Mouse (Mus musculus) spleen, postnatal 4 days (tissue): ENCODE data around the gene Rgl3.

Source experiments
- DNase-seq, 2 experiments: peaks; one replicate each; pipeline ENCODE4 v3.0.0; 2022; ENCODE audit warnings: low spot score in 2 of 2

The Rgl3 gene

GRCm38 (mm10) chr9:21989230-21990110 is at the start of gene Rgl3:
Gene Rgl3 (minus strand): TSS chr9:21989446.
- no peak for DNase-seq

- DNase-seq, result no peak
These were observed 48.6 kb upstream of the Rgl3 start for GRCm38 (mm10) chr9:22037826-22038225.

DNA sequence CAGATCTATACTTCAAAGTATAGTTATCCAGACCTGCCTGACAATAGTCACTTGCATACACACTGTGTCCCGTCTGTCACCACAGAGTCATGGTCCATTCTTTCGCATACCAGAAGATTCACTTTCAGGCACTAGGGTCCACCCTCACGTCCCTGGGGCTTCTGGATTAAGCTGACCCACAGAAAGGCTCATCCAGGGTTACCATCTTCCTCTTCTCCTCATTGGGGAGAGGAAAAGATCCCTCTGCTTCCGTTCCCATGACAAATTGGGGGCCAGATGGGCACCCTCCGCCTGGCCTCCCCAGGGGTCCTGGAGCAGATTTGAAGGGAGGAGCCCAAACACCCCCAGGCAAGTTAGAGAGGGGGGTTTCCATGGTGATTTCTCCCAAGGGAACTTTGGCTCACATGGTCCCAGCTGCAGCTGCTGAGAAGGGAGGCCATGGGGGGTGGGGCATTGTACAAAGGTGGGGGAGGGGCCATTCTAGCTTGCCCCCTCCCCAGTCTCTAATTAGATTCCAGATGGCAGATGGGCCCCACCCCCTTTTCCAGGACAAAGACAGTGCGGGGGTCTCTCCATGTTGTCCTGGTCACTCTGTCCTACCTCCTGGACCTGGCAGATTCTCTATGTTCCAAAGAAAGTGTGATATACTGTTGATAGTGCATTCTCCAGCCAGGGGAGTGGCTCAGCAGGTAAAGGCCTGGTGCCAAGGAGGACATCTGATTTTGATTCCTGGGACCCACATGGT is 46.2 kb upstream of the Rgl3 start:
- DNase-seq, result no peak

- DNase-seq, result no peak
These were observed 41.1 kb upstream of the Rgl3 start for GRCm38 (mm10) chr9:22030386-22030785.

DNA sequence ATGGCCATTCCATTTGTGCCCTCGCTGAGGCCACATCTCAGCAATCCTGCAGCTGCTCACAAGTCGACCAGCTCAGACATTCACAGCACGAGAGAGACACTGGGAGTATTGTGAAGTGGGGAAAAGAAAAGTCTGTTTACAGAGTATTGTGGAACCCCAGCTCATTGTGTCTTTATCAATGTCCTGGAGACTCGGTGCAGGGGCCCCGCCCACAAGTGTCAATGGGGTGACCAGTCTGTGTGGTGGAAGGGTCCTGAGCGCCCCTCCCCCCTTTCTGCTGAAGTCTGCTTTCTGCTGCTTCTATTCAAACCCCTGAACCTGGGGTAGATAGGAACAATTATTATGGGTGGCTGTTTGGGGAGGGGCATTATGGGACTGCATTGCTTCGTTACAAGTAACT is 39.2 kb upstream of the Rgl3 start:
- DNase-seq, result no peak

DNA sequence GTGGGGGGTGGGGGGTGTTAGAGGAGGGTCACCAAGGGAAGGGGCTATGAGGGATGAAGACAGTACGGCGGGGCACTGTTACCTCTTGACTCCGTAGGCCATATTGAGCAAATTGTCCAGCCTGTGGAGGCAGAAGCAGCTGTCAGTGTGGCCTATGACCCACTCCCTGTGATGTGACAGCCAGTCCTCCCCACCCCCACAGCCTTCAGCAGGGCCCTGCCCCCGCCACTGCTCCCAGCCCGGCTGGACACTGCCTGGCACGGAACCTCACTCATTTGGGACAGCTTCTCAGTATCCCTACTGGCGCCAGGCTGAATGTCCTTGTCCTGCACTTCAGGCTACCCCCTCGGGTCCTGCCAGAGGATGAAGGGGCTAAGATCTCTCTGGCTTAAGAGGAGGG is 35.3 kb upstream of the Rgl3 start:
- no peak for DNase-seq

- no peak for DNase-seq
These were observed 28.1 kb upstream of the Rgl3 start for GRCm38 (mm10) chr9:22017208-22017825.

GRCm38 (mm10) chr9:22016245-22016644 is 27.0 kb upstream of the Rgl3 start:
- no peak for DNase-seq

GRCm38 (mm10) chr9:22012731-22013130 is 23.5 kb upstream of the Rgl3 start:
- DNase-seq, result no peak

- DNase-seq, result no peak
These were observed 21.8 kb upstream of the Rgl3 start for GRCm38 (mm10) chr9:22011055-22011454.

DNA sequence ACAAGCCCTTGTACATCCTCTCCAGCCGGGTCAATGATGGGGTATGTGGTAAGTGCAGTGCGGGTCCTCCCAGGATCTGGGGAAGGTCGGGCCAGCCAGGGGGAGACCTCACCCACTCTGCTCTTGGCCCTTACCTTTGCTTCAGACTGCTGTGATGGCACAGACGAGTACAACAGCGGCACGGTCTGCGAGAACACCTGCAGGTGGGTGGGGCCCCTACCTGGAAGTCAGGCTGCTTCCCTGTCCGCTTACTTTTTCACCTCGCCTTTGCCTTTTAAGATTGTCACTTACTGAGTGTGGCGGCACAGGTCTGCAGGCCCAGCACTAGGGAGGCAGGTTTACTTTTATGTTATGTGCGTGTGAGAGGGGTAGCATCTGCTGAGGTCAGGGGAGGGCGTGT is 15.3 kb upstream of the Rgl3 start:
- DNase-seq, result no peak

- DNase-seq, result peak in 1 of 2 experiments; percentile 44
These were observed 13.9 kb upstream of the Rgl3 start for GRCm38 (mm10) chr9:22003163-22003554.

GRCm38 (mm10) chr9:22002194-22003162 is 13.2 kb upstream of the Rgl3 start, which contains the start of the genes Ccdc151 and Prkcsh:
Gene Ccdc151 (minus strand): TSS chr9:22002634.
Gene Prkcsh (plus strand): TSS chr9:22002806.
- DNase-seq, result peak; percentile 97 to 98

- no peak for DNase-seq
These were observed 12.4 kb upstream of the Rgl3 start for GRCm38 (mm10) chr9:22001633-22002032.

- no peak for DNase-seq
These were observed 11.1 kb upstream of the Rgl3 start for GRCm38 (mm10) chr9:22000296-22000695.

- no peak for DNase-seq
These were observed 7.1 kb upstream of the Rgl3 start for GRCm38 (mm10) chr9:21996178-21996867.

GRCm38 (mm10) chr9:21992227-21992626 is 3.0 kb upstream of the Rgl3 start:
- no peak for DNase-seq

GRCm38 (mm10) chr9:21988421-21989101 is 685 bp downstream of the Rgl3 start:
- no peak for DNase-seq

GRCm38 (mm10) chr9:21987592-21988342 is 1.5 kb downstream of the Rgl3 start:
- DNase-seq, result no peak
